Mouse (Mus musculus) stomach, postnatal 0 days (tissue): Measurements from ENCODE around the gene Mmp8. TPM values are rescaled to one million over a fixed set of nuclear protein-coding genes. Genes with fewer than 3 reads are reported as not detected.

ENCODE experiments used
- ATAC-seq: fragments of 200-750 bp; cut with Nextera tagmentation; 2 replicates; pipeline ENCODE4 v1.8.0; 2017; ENCODE audit not compliant: low FRiP score, low TSS enrichment
- DNase-seq: peaks from one replicate; pipeline ENCODE4 v3.0.0-alpha.2; 2016; ENCODE audit warnings: low spot score
- H3K27ac ChIP-seq: fragments of 300-500 bp; sonication (generic); replicated peaks from 2 replicates; pipeline ENCODE4 v1.5.1; 2014; ENCODE audit warnings: mild to moderate bottlenecking, control low read depth
- H3K27me3 ChIP-seq: fragments of 300-500 bp; sonication (generic); 2 replicates; pipeline ENCODE4 v1.6.1; 2014; ENCODE audit warnings: low read length; ENCODE audit not compliant: control insufficient read depth, insufficient read depth
- H3K36me3 ChIP-seq: fragments of 300-500 bp; sonication (generic); 2 replicates; pipeline ENCODE4 v1.6.1; 2014; ENCODE audit warnings: low read length, mixed read lengths; ENCODE audit not compliant: control insufficient read depth, insufficient read depth
- H3K4me1 ChIP-seq: fragments of 300-500 bp; sonication (generic); replicated peaks from 2 replicates; pipeline ENCODE4 v1.6.1; 2014; ENCODE audit warnings: antibody characterized with exemption; ENCODE audit not compliant: control insufficient read depth, insufficient read depth
- H3K4me2 ChIP-seq: fragments of 300-500 bp; sonication (generic); replicated peaks from 2 replicates; pipeline ENCODE4 v1.6.1; 2014; ENCODE audit warnings: low read depth, mild to moderate bottlenecking, control low read depth, moderate library complexity
- H3K4me3 ChIP-seq: fragments of 300-500 bp; sonication (generic); 2 replicates; pipeline ENCODE4 v1.5.1; 2014; ENCODE audit warnings: low read depth, low read length, control low read depth
- H3K9ac ChIP-seq: fragments of 300-500 bp; sonication (generic); 2 replicates; pipeline ENCODE4 v1.6.1; 2014; ENCODE audit warnings: mild to moderate bottlenecking, low read length, control low read depth, mixed read lengths
- H3K9me3 ChIP-seq: fragments of 300-500 bp; sonication (generic); 2 replicates; pipeline ENCODE4 v1.6.1; 2016; ENCODE audit warnings: low read length; ENCODE audit not compliant: control insufficient read depth
- CTCF ChIP-seq: IDR thresholded peaks from 2 replicates; pipeline ENCODE4 v1.5.1; 2016; ENCODE audit warnings: antibody characterized with exemption, low read depth, mild to moderate bottlenecking, moderate library complexity
- EP300 ChIP-seq: optimal IDR thresholded peaks from 2 replicates; pipeline ENCODE3; 2016; ENCODE audit warnings: antibody characterized with exemption
- WGBS: fragments of 180-500 bp; shearing (Covaris S2); extraction: QIAGEN DNeasy Blood & Tissue Kit; methylation state at CpG from one replicate; pipeline ENCODE4 v1.1.7; 2014; 5-methylcytosine and 5-hydroxymethylcytosine counted together
- polyA plus RNA-seq: library from polyadenylated mRNA; unstranded; fragments of >200 nt; fragmentation: Nextera tagmentation; extraction: Ambion mirVana; gene quantifications from 2 replicates; pipeline ENCODE4 v1.2.1, GENCODE M21; 2015

The Mmp8 gene
- polyA plus RNA-seq, 1 experiment from 2014 or later: 0.16 TPM

DNA sequence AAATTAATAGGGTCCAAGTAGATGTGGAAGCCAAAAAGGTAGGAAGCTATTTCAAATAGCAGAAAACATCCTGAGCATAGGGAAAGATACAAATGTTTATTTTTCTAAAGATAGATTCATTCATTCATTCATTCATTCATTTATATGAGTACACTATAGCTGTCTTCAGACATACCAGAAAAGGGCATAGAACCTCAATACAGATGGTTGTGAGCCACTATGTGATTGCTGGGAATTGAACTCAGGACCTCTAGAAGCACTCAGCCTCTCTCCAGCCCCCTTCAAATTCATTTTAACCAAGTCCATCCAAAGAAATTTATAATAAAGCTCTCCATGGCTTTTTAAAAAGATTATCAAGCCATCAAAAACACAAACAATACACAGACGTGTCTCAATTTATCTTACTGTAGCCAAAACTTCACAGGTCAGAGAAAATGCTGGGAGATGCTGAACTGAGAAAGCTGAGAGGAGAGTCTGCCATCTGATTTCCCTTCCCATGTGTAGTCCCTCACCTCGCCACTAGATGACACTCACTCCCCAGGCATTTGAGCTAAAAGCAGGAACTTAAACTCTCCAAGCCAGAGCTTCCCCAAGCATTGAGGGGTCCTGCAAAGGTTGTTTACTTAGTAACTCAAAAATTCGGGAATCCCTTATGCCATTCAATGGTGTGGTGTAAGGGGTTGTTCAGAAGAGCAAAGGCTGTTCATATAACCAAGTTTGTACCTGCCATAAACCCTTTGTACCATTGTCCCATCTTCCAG lies 44.9 kb downstream of the Mmp8 start:
- no peaks in the 10 kb centered on the region for H3K9me3 ChIP-seq
- no peaks in the 10 kb centered on the region for H3K36me3 ChIP-seq
- no peaks in the 10 kb centered on the region for H3K4me1 ChIP-seq
- TF ChIP-seq EP300 (no peak), CTCF (peak; percentile 96)
- ATAC-seq: no peak
- no peak overlapping the region for H3K9ac ChIP-seq
- peak; percentile 70 for DNase-seq
- no peak overlapping the region for H3K4me3 ChIP-seq
- 1% methylated on average over 3 of the region's 3 CpGs for WGBS
- H3K4me2 ChIP-seq: no peak overlapping the region
- H3K27ac ChIP-seq: no peak overlapping the region
- no peaks in the 10 kb centered on the region for H3K27me3 ChIP-seq

DNA sequence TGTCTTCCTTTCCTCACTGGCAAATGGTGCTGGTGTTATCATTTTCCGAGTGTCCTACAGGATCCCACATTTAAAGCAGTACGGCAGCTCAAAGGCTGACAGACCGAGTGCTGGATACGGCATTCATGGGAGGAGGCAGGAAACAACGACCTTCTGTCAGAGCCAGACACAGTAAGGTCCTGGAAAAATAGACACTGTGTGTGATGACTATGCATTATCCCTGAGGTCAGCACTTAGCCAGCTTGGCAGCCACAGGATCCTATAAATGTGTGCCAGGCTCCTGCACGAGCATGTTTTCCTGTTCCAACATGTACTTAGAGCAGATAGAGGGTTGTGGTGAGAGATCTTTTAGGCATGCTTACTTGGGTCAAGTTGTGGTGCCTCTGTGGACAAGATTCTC lies 45.7 kb downstream of the Mmp8 start:
- no peak for DNase-seq
- no peaks in the 10 kb centered on the region for H3K9me3 ChIP-seq
- no peaks in the 10 kb centered on the region for H3K27me3 ChIP-seq
- no peaks in the 10 kb centered on the region for H3K4me1 ChIP-seq
- H3K9ac ChIP-seq: no peak overlapping the region
- TF ChIP-seq CTCF: no peak
- no peak for TF ChIP-seq EP300
- 54% methylated on average over 6 of the region's 6 CpGs for WGBS
- no peak overlapping the region for H3K27ac ChIP-seq
- H3K36me3 ChIP-seq: no peaks in the 10 kb centered on the region
- no peak overlapping the region for H3K4me2 ChIP-seq
- H3K4me3 ChIP-seq: no peak overlapping the region
- no peak for ATAC-seq

DNA sequence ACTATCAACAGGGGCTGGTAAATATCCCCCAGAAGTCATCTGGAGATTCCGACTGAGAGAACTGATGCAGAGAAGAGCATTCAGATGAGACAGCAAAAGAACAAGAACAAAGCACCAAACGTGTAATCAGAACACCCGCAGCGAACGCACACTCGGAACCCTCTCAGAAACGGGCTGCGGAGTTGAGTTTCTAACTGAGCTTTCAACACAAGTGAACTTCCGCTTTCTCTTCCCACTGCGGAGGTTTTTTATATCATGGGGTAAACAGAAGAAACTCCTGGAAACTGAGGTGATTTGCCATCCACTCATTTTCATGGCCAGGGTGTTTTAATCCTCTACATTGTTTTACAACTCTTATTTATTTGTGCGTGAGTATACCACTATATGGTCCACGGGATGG lies 47.4 kb downstream of the Mmp8 start:
- Histone ChIP-seq H3K4me2 (no peak overlapping the region), H3K9ac (no peak overlapping the region), H3K27me3 (no peaks in the 10 kb centered on the region), H3K27ac (no peak overlapping the region), H3K4me3 (no peak overlapping the region), H3K36me3 (no peaks in the 10 kb centered on the region), H3K4me1 (no peaks in the 10 kb centered on the region), H3K9me3 (no peaks in the 10 kb centered on the region)
- 91% methylated on average over 12 of the region's 12 CpGs for WGBS
- ATAC-seq (no peak), DNase-seq (no peak)
- no peak for TF ChIP-seq CTCF
- no peak for TF ChIP-seq EP300

Other genes with a start within 250 kb of the Mmp8 start
- gene Mmp12, start 214.1 kb upstream of the Mmp8 start, polyA plus RNA-seq: 0.15 TPM in 1 of 2 replicates, not detected in the other
- not detected in 2 replicates for gene Mmp1b, start 170.4 kb upstream of the Mmp8 start, polyA plus RNA-seq
- 0.10 TPM in 1 of 2 replicates, not detected in the other for gene Mmp3, start 112.6 kb upstream of the Mmp8 start, polyA plus RNA-seq
- gene Mmp10, start 56.1 kb upstream of the Mmp8 start, polyA plus RNA-seq: not detected in 2 replicates
- not detected in 2 replicates for gene Mmp27, start 12.9 kb downstream of the Mmp8 start, polyA plus RNA-seq
- gene Mmp20, start 69.8 kb downstream of the Mmp8 start, polyA plus RNA-seq: not detected in 2 replicates
- 0.27 and 0.36 TPM in 2 replicates for gene Mmp7, start 133.6 kb downstream of the Mmp8 start, polyA plus RNA-seq
- gene Tmem123, start 205.6 kb downstream of the Mmp8 start, polyA plus RNA-seq: 117 and 121 TPM in 2 replicates